Mouse (Mus musculus): ENCODE data around the gene Kars.

- no peak for TF ChIP-seq TCF12 (IDR thresholded peaks at IDR 0.05; ENCODE audit: low read depth, low read length)
- TF ChIP-seq HCFC1 (IDR thresholded peaks at IDR 0.05; ENCODE audit: low read depth, low read length) = no peak
These were observed 48.0 kb downstream of the Kars start for GRCm38 (mm10) chr8:111963091-111963490.
